Mouse (Mus musculus) megakaryocyte-erythroid progenitor cell, adult 5-6 weeks (primary cell): Measurements from ENCODE around the gene S100a16. TPM values are rescaled to one million over a fixed set of nuclear protein-coding genes. Genes with fewer than 3 reads are reported as not detected.

Source experiments
- ATAC-seq: replicated peaks from 2 replicates; pipeline ENCODE4 v1.8.0; 2016; ENCODE audit warnings: mild to moderate bottlenecking, inconsistent platforms; ENCODE audit not compliant: severe bottlenecking, poor library complexity, low FRiP score, low TSS enrichment
- total RNA-seq, 2 experiments: library from RNA; stranded (forward) in 1 of 2; stranded (reverse) in 1 of 2; fragments of 200-1000, 215-1000 nt in 1 of 2; fragments of >200 nt in 1 of 2; fragmentation: Nextera tagmentation in 1 of 2; gene quantifications; 2 replicates each; pipeline ENCODE4 v1.2.3; 2014 to 2017

S100a16 gene
- total RNA-seq, 2 experiments from 2014 or later = not detected

GRCm38 (mm10) chr3:90582156-90582555 is 45.1 kb downstream of the S100a16 start:
- ATAC-seq = no peak

GRCm38 (mm10) chr3:90582556-90582955 is 45.5 kb downstream of the S100a16 start:
- ATAC-seq = no peak

GRCm38 (mm10) chr3:90583893-90584292 is 46.8 kb downstream of the S100a16 start:
- ATAC-seq = no peak

- ATAC-seq = peak; percentile 66; the same call in 1 of the 2 replicates
Measured at GRCm38 (mm10) chr3:90585595-90585994, 48.5 kb downstream of the S100a16 start.

- ATAC-seq = no peak
Measured at GRCm38 (mm10) chr3:90586016-90586643, 49.1 kb downstream of the S100a16 start.

GRCm38 (mm10) chr3:90586906-90587305 is 49.9 kb downstream of the S100a16 start:
- peak; percentile 43; the same call in 1 of the 2 replicates for ATAC-seq

GRCm38 (mm10) chr3:90587361-90588101 is 50.5 kb downstream of the S100a16 start:
- no peak for ATAC-seq

- no peak for ATAC-seq
Measured at GRCm38 (mm10) chr3:90589390-90589789, 52.3 kb downstream of the S100a16 start.

- ATAC-seq = no peak
Measured at GRCm38 (mm10) chr3:90589947-90590346, 52.9 kb downstream of the S100a16 start, which contains the start of gene S100a2. TSS of gene S100a2 (plus strand) at chr3:90590247.

Other genes starting within 250 kb of the S100a16 start
- 65.5 and 68.0 TPM in 2 replicates for gene Gatad2b, start 244.1 kb upstream of the S100a16 start, total RNA-seq (2014; fragmentation: Nextera tagmentation)
- 23.8 and 28.5 TPM in 2 replicates for gene Gatad2b, start 244.1 kb upstream of the S100a16 start, total RNA-seq (2017)
- gene Slc27a3, start 147.3 kb upstream of the S100a16 start, total RNA-seq (2014; fragmentation: Nextera tagmentation) = 1.7 and 7.3 TPM in 2 replicates
- gene Slc27a3, start 147.3 kb upstream of the S100a16 start, total RNA-seq (2017) = 0.28 and 0.72 TPM in 2 replicates
- gene Ints3, start 103.6 kb upstream of the S100a16 start, total RNA-seq (2014; fragmentation: Nextera tagmentation) = 39.0 and 39.3 TPM in 2 replicates
- 16.4 and 23.2 TPM in 2 replicates for gene Ints3, start 103.6 kb upstream of the S100a16 start, total RNA-seq (2017)
- gene Npr1, start 71.4 kb upstream of the S100a16 start, total RNA-seq (2014; fragmentation: Nextera tagmentation) = 0.22 TPM in 1 of 2 replicates, not detected in the other
- not detected in 2 replicates for gene Npr1, start 71.4 kb upstream of the S100a16 start, total RNA-seq (2017)
- 113 and 117 TPM in 2 replicates for gene Ilf2, start 61.1 kb upstream of the S100a16 start, total RNA-seq (2014; fragmentation: Nextera tagmentation)
- 236 and 240 TPM in 2 replicates for gene Ilf2, start 61.1 kb upstream of the S100a16 start, total RNA-seq (2017)
- 37.0 and 38.1 TPM in 2 replicates for gene Snapin, start 46.2 kb upstream of the S100a16 start, total RNA-seq (2014; fragmentation: Nextera tagmentation)
- 19.5 and 48.6 TPM in 2 replicates for gene Snapin, start 46.2 kb upstream of the S100a16 start, total RNA-seq (2017)
- 122 and 154 TPM in 2 replicates for gene Chtop, start 27.8 kb upstream of the S100a16 start, total RNA-seq (2014; fragmentation: Nextera tagmentation)
- gene Chtop, start 27.8 kb upstream of the S100a16 start, total RNA-seq (2017) = 118 and 119 TPM in 2 replicates
- 27.2 and 33.2 TPM in 2 replicates for gene S100a1, start 22.9 kb upstream of the S100a16 start, total RNA-seq (2014; fragmentation: Nextera tagmentation)
- 55.0 and 57.4 TPM in 2 replicates for gene S100a1, start 22.9 kb upstream of the S100a16 start, total RNA-seq (2017)
- gene S100a13, start 22.8 kb upstream of the S100a16 start, total RNA-seq (2014; fragmentation: Nextera tagmentation) = 14.8 and 33.6 TPM in 2 replicates
- gene S100a13, start 22.8 kb upstream of the S100a16 start, total RNA-seq (2017) = 36.2 and 58.0 TPM in 2 replicates
- not detected in 2 replicates for gene S100a14, start 10.4 kb upstream of the S100a16 start, total RNA-seq (2014; fragmentation: Nextera tagmentation)
- gene S100a14, start 10.4 kb upstream of the S100a16 start, total RNA-seq (2017) = 4.1 TPM in 1 of 2 replicates, not detected in the other
- gene S100a3, start 23.3 kb downstream of the S100a16 start, total RNA-seq (2014; fragmentation: Nextera tagmentation) = not detected in 2 replicates
- not detected in 2 replicates for gene S100a3, start 23.3 kb downstream of the S100a16 start, total RNA-seq (2017)
- gene S100a2, start 53.0 kb downstream of the S100a16 start, total RNA-seq (2014; fragmentation: Nextera tagmentation) = not detected in 2 replicates
- not detected in 2 replicates for gene S100a2, start 53.0 kb downstream of the S100a16 start, total RNA-seq (2017)
- not detected in 2 replicates for gene Gm42674, start 64.7 kb downstream of the S100a16 start, total RNA-seq (2014; fragmentation: Nextera tagmentation)
- gene Gm42674, start 64.7 kb downstream of the S100a16 start, total RNA-seq (2017) = not detected in 2 replicates
- gene S100a4, start 66.5 kb downstream of the S100a16 start, total RNA-seq (2014; fragmentation: Nextera tagmentation) = 3.8 TPM in 1 of 2 replicates, not detected in the other
- 6.7 and 23.6 TPM in 2 replicates for gene S100a4, start 66.5 kb downstream of the S100a16 start, total RNA-seq (2017)
- not detected in 2 replicates for gene S100a5, start 71.3 kb downstream of the S100a16 start, total RNA-seq (2014; fragmentation: Nextera tagmentation)
- not detected in 2 replicates for gene S100a5, start 71.3 kb downstream of the S100a16 start, total RNA-seq (2017)
- gene S100a6, start 75.6 kb downstream of the S100a16 start, total RNA-seq (2014; fragmentation: Nextera tagmentation) = 2.0 and 21.9 TPM in 2 replicates
- gene S100a6, start 75.6 kb downstream of the S100a16 start, total RNA-seq (2017) = 0.94 TPM in 1 of 2 replicates, not detected in the other
- not detected in 2 replicates for gene S100a7a, start 116.8 kb downstream of the S100a16 start, total RNA-seq (2014; fragmentation: Nextera tagmentation)
- gene S100a7a, start 116.8 kb downstream of the S100a16 start, total RNA-seq (2017) = not detected in 2 replicates
- 8.8 and 1,388 TPM in 2 replicates for gene S100a8, start 131.7 kb downstream of the S100a16 start, total RNA-seq (2014; fragmentation: Nextera tagmentation)
- gene S100a8, start 131.7 kb downstream of the S100a16 start, total RNA-seq (2017) = 75.2 and 207 TPM in 2 replicates
- gene S100a9, start 158.5 kb downstream of the S100a16 start, total RNA-seq (2014; fragmentation: Nextera tagmentation) = 1.1 and 1,636 TPM in 2 replicates
- gene S100a9, start 158.5 kb downstream of the S100a16 start, total RNA-seq (2017) = 59.5 and 143 TPM in 2 replicates
- gene Pglyrp4, start 189.7 kb downstream of the S100a16 start, total RNA-seq (2014; fragmentation: Nextera tagmentation) = not detected in 2 replicates
- not detected in 2 replicates for gene Pglyrp4, start 189.7 kb downstream of the S100a16 start, total RNA-seq (2017)
- not detected in 2 replicates for gene Gm5849, start 240.6 kb downstream of the S100a16 start, total RNA-seq (2014; fragmentation: Nextera tagmentation)
- not detected in 2 replicates for gene Gm5849, start 240.6 kb downstream of the S100a16 start, total RNA-seq (2017)